Mouse (Mus musculus) testis, adult 2 months (tissue): ENCODE results near the gene Ddx21. TPM values are rescaled to one million over a fixed set of nuclear protein-coding genes. Genes with fewer than 3 reads are reported as not detected.

ENCODE experiments used
- H3K27ac ChIP-seq: fragments of 200-500 bp; 2 replicates; pipeline ENCODE4 v1.5.1; 2012; ENCODE audit warnings: low read depth, low read length; ENCODE audit not compliant: control insufficient read depth, insufficient read depth
- H3K27me3 ChIP-seq: fragments of 200-500 bp; 2 replicates; pipeline ENCODE4 v1.6.1; 2012; ENCODE audit warnings: mild to moderate bottlenecking, low read length, moderate library complexity; ENCODE audit not compliant: control insufficient read depth, insufficient read depth
- H3K36me3 ChIP-seq: fragments of 200-500 bp; 2 replicates; pipeline ENCODE4 v1.6.1; 2012; ENCODE audit warnings: mild to moderate bottlenecking, low read length; ENCODE audit not compliant: control insufficient read depth, insufficient read depth
- H3K4me1 ChIP-seq: fragments of 200-500 bp; 2 replicates; pipeline ENCODE4 v1.6.1; 2012; ENCODE audit warnings: low read length; ENCODE audit not compliant: control insufficient read depth, insufficient read depth
- H3K4me3 ChIP-seq: fragments of 200-500 bp; 2 replicates; pipeline ENCODE4 v1.5.1; 2012; ENCODE audit warnings: low read depth, mild to moderate bottlenecking, low read length, moderate library complexity, mixed read lengths; ENCODE audit not compliant: control insufficient read depth
- CTCF ChIP-seq: fragments of 200-500 bp; IDR thresholded peaks from 2 replicates; pipeline ENCODE4 v1.5.1; 2012; ENCODE audit warnings: low read depth, mild to moderate bottlenecking, inconsistent platforms, low read length, moderate library complexity; ENCODE audit not compliant: control insufficient read depth, insufficient read depth, insufficient replicate concordance
- POLR2A ChIP-seq: fragments of 200-500 bp; IDR thresholded peaks from 2 replicates; pipeline ENCODE4 v1.6.1; 2012; ENCODE audit warnings: low read depth, mild to moderate bottlenecking, inconsistent platforms, low read length, moderate library complexity; ENCODE audit not compliant: control insufficient read depth
- polyA plus RNA-seq: library from polyadenylated mRNA; depleted of rRNA; stranded (reverse); fragments of >200 nt; gene quantifications from 2 replicates; pipeline ENCODE4 v1.2.3, GENCODE M21; 2012

The Ddx21 gene
- polyA plus RNA-seq, 1 experiment, result 18.1 TPM

GRCm38 (mm10) chr10:62557736-62558135 lies 44.3 kb downstream of the Ddx21 start:
- Histone ChIP-seq H3K4me3 (no peak overlapping the region), H3K27ac (no peak overlapping the region), H3K36me3 (peaks cover 4% of the 10 kb centered on the region), H3K27me3 (no peaks in the 10 kb centered on the region), H3K4me1 (no peaks in the 10 kb centered on the region)
- TF ChIP-seq POLR2A, result no peak
- TF ChIP-seq CTCF, result peak; percentile 64; the same call in 1 of the 2 replicates

GRCm38 (mm10) chr10:62556558-62556901 lies 45.6 kb downstream of the Ddx21 start:
- Histone ChIP-seq H3K4me1 (no peaks in the 10 kb centered on the region), H3K27me3 (no peaks in the 10 kb centered on the region), H3K27ac (no peak overlapping the region), H3K36me3 (peaks cover 2% of the 10 kb centered on the region; the same call in 1 of the 2 replicates), H3K4me3 (no peak overlapping the region)
- TF ChIP-seq CTCF (no peak), POLR2A (no peak)

- H3K27me3 ChIP-seq, result no peaks in the 10 kb centered on the region
- peaks cover 2% of the 10 kb centered on the region; the same call in 1 of the 2 replicates for H3K36me3 ChIP-seq
- H3K4me3 ChIP-seq, result no peak overlapping the region
- no peak overlapping the region for H3K27ac ChIP-seq
- no peak for TF ChIP-seq CTCF
- TF ChIP-seq POLR2A, result no peak
- H3K4me1 ChIP-seq, result no peaks in the 10 kb centered on the region
Measured at GRCm38 (mm10) chr10:62555705-62556557, 46.1 kb downstream of the Ddx21 start.

GRCm38 (mm10) chr10:62553611-62554091 lies 48.4 kb downstream of the Ddx21 start:
- H3K36me3 ChIP-seq, result no peaks in the 10 kb centered on the region
- no peak overlapping the region for H3K27ac ChIP-seq
- no peaks in the 10 kb centered on the region for H3K27me3 ChIP-seq
- TF ChIP-seq POLR2A, result no peak
- TF ChIP-seq CTCF, result no peak
- peaks cover 3% of the 10 kb centered on the region for H3K4me1 ChIP-seq
- no peak overlapping the region for H3K4me3 ChIP-seq

DNA sequence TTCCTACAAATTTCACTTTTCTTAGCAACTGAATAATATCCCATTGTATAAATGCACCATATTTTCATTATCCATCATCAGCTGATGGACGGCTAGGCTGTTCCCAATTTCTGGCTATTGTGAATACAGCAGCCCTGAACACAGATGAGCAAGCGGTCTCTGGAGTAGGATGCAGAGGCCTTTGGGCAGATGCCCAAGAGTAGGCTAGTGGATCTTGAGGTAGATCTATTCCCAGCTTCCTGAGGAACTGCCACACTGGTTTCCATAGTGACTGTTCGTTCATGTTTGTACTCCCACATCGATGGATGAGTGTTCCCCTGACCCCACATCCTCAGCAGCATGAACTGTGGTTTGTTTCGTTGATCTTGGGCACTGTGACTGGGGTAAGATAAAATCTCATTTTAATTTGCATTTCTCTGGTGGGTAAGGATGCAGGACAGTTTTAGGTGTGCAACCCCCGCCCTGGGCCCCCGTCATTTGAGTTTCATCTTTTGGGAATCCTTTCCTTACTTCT lies 51.2 kb downstream of the Ddx21 start:
- H3K4me3 ChIP-seq, result no peak overlapping the region
- peaks cover 3% of the 10 kb centered on the region for H3K4me1 ChIP-seq
- TF ChIP-seq POLR2A, result no peak
- TF ChIP-seq CTCF, result no peak
- no peaks in the 10 kb centered on the region for H3K36me3 ChIP-seq
- H3K27ac ChIP-seq, result no peak overlapping the region
- no peaks in the 10 kb centered on the region for H3K27me3 ChIP-seq

DNA sequence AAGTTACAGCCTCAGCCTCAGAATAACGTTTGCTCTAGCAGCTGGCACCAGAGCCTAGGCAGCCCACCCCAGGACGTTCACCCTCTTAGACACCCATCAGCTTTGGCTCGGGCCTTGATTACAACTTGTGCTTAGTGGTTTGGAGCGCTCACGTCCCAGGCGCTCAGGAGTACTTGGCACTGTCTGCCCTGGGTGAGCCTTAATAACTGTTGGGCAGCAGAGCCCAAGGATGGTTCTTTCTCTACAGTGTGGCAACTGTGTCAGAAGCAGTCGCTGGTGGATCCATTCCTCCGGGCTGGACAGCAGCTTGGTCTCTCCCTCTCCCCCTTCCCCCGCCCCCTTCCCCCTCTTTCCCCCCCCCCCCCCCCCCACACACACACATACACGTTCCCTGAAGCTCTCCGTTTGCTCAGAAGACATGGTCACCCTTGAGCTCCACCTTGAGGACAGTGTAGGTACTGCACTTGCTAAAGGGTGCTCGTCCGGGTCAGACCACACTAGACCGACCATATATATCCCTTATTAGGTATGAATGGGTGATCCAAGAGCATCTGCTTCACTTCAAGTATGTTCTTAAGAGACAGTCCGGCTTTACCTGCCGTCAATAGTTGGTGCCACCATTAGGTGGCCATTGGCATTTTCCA lies 52.4 kb downstream of the Ddx21 start:
- TF ChIP-seq POLR2A (no peak), CTCF (peak; percentile 89; the same call in 1 of the 2 replicates)
- peak overlapping the region; percentile 12; the same call in 1 of the 2 replicates for H3K27ac ChIP-seq
- H3K4me3 ChIP-seq, result no peak overlapping the region; the same call in 1 of the 2 replicates
- no peaks in the 10 kb centered on the region for H3K27me3 ChIP-seq
- peaks cover 3% of the 10 kb centered on the region for H3K4me1 ChIP-seq
- H3K36me3 ChIP-seq, result no peaks in the 10 kb centered on the region

GRCm38 (mm10) chr10:62546441-62546840 lies 55.6 kb downstream of the Ddx21 start:
- no peaks in the 10 kb centered on the region for H3K36me3 ChIP-seq
- no peak overlapping the region for H3K4me3 ChIP-seq
- no peaks in the 10 kb centered on the region for H3K27me3 ChIP-seq
- H3K4me1 ChIP-seq, result peaks cover 8% of the 10 kb centered on the region
- no peak for TF ChIP-seq CTCF
- TF ChIP-seq POLR2A, result no peak
- no peak overlapping the region for H3K27ac ChIP-seq
